Mouse (Mus musculus) kidney, embryonic 14.5 days (tissue): ENCODE data around the gene Trmt2b. TPM values are rescaled to one million over a fixed set of nuclear protein-coding genes. Genes with fewer than 3 reads are reported as not detected.

Experiments
- ATAC-seq: fragments of 200-750 bp; cut with Nextera tagmentation; 2 replicates; pipeline ENCODE4 v1.8.0; 2017; ENCODE audit warnings: moderate number of reproducible peaks, mild to moderate bottlenecking, moderate TSS enrichment, moderate library complexity; ENCODE audit not compliant: low FRiP score, low TSS enrichment
- H3K27ac ChIP-seq: fragments of 300-500 bp; sonication (generic); 2 replicates; pipeline ENCODE4 v1.5.1; 2014; ENCODE audit warnings: low read depth, mild to moderate bottlenecking, low read length, moderate library complexity, mixed read lengths
- H3K27me3 ChIP-seq: fragments of 300-500 bp; sonication (generic); 2 replicates; pipeline ENCODE4 v1.6.1; 2014; ENCODE audit warnings: mild to moderate bottlenecking, low read length; ENCODE audit not compliant: control insufficient read depth, insufficient read depth
- H3K36me3 ChIP-seq: fragments of 300-500 bp; sonication (generic); 2 replicates; pipeline ENCODE4 v1.6.1; 2014; ENCODE audit warnings: low read length, mixed read lengths; ENCODE audit not compliant: control insufficient read depth, insufficient read depth
- H3K4me1 ChIP-seq: fragments of 300-500 bp; sonication (generic); 2 replicates; pipeline ENCODE4 v1.6.1; 2014; ENCODE audit warnings: low read length, mixed read lengths; ENCODE audit not compliant: control insufficient read depth, insufficient read depth
- H3K4me2 ChIP-seq: fragments of 300-500 bp; sonication (generic); replicated peaks from 2 replicates; pipeline ENCODE4 v1.6.1; 2014; ENCODE audit warnings: low read depth, mild to moderate bottlenecking, low read length
- H3K4me3 ChIP-seq: fragments of 300-500 bp; sonication (generic); 2 replicates; pipeline ENCODE4 v1.5.1; 2014; ENCODE audit warnings: mild to moderate bottlenecking, low read length
- H3K9ac ChIP-seq: fragments of 300-500 bp; sonication (generic); 2 replicates; pipeline ENCODE4 v1.6.1; 2014; ENCODE audit warnings: low read depth, mild to moderate bottlenecking, low read length, moderate library complexity
- H3K9me3 ChIP-seq: fragments of 300-500 bp; sonication (generic); 2 replicates; pipeline ENCODE4 v1.6.1; 2016; ENCODE audit warnings: low read length; ENCODE audit not compliant: control insufficient read depth
- WGBS: fragments of 180-500 bp; shearing (Covaris S2); extraction: QIAGEN DNeasy Blood & Tissue Kit; methylation state at CpG from one replicate; pipeline ENCODE4 v1.1.7; 2014; 5-methylcytosine and 5-hydroxymethylcytosine counted together
- polyA plus RNA-seq: library from polyadenylated mRNA; unstranded; fragments of >200 nt; fragmentation: Nextera tagmentation; extraction: Ambion mirVana; gene quantifications from 2 replicates; pipeline ENCODE4 v1.2.1, GENCODE M21; 2014

Trmt2b gene
- polyA plus RNA-seq, 1 experiment from 2014 or later: 18.7 TPM

GRCm38 (mm10) chrX:134296737-134297136 lies 20.0 kb upstream of the Trmt2b start:
- peak; percentile 21; the same call in 1 of the 2 replicates for ATAC-seq
- H3K4me2 ChIP-seq: peak overlapping the region; percentile 60

GRCm38 (mm10) chrX:134296301-134296700 lies 19.5 kb upstream of the Trmt2b start:
- WGBS: 43% methylated on average over 9 of the region's 9 CpGs
- no peaks in the 10 kb centered on the region; the same call in 1 of the 2 replicates for H3K27me3 ChIP-seq

More at GRCm38 (mm10) chrX:134296737-134297136, 20.0 kb upstream of the Trmt2b start:
- Histone ChIP-seq H3K9me3 (no peaks in the 10 kb centered on the region), H3K27ac (no peak overlapping the region), H3K4me3 (peak overlapping the region; percentile 40; the same call in 1 of the 2 replicates), H3K9ac (no peak overlapping the region), H3K36me3 (no peaks in the 10 kb centered on the region), H3K27me3 (no peaks in the 10 kb centered on the region; the same call in 1 of the 2 replicates), H3K4me1 (no peaks in the 10 kb centered on the region)
- WGBS: 37% methylated on average over 7 of the region's 7 CpGs

GRCm38 (mm10) chrX:134287305-134287704 lies 10.5 kb upstream of the Trmt2b start:
- H3K36me3 ChIP-seq: no peaks in the 10 kb centered on the region
- no peaks in the 10 kb centered on the region for H3K4me1 ChIP-seq
- H3K4me3 ChIP-seq: no peak overlapping the region
- WGBS: 83% methylated on average over 2 of the region's 2 CpGs
- no peaks in the 10 kb centered on the region for H3K9me3 ChIP-seq
- no peak overlapping the region for H3K27ac ChIP-seq
- H3K9ac ChIP-seq: no peak overlapping the region
- ATAC-seq: no peak
- H3K4me2 ChIP-seq: no peak overlapping the region
- no peaks in the 10 kb centered on the region; the same call in 1 of the 2 replicates for H3K27me3 ChIP-seq

More at GRCm38 (mm10) chrX:134296301-134296700, 19.5 kb upstream of the Trmt2b start:
- H3K27ac ChIP-seq: no peak overlapping the region
- H3K36me3 ChIP-seq: no peaks in the 10 kb centered on the region
- no peak for ATAC-seq
- H3K4me2 ChIP-seq: peak overlapping the region; percentile 60
- H3K9ac ChIP-seq: 0 out of 2 replicates have a peak overlapping the region, but pooled peaks have one; percentile 45
- H3K4me1 ChIP-seq: no peaks in the 10 kb centered on the region
- H3K4me3 ChIP-seq: peak overlapping the region; percentile 40
- H3K9me3 ChIP-seq: no peaks in the 10 kb centered on the region

GRCm38 (mm10) chrX:134285791-134286190 lies 9.0 kb upstream of the Trmt2b start:
- Histone ChIP-seq H3K4me3 (no peak overlapping the region), H3K9me3 (no peaks in the 10 kb centered on the region), H3K27ac (no peak overlapping the region), H3K9ac (no peak overlapping the region), H3K4me2 (no peak overlapping the region), H3K4me1 (no peaks in the 10 kb centered on the region), H3K36me3 (no peaks in the 10 kb centered on the region), H3K27me3 (no peaks in the 10 kb centered on the region)
- no peak for ATAC-seq
- WGBS: 74% methylated on average over 4 of the region's 4 CpGs

GRCm38 (mm10) chrX:134285102-134285501 lies 8.3 kb upstream of the Trmt2b start:
- Histone ChIP-seq H3K27ac (no peak overlapping the region), H3K4me3 (no peak overlapping the region), H3K9ac (no peak overlapping the region), H3K36me3 (no peaks in the 10 kb centered on the region), H3K4me1 (no peaks in the 10 kb centered on the region), H3K9me3 (no peaks in the 10 kb centered on the region), H3K27me3 (no peaks in the 10 kb centered on the region), H3K4me2 (no peak overlapping the region)
- 93% methylated on average over 2 of the region's 2 CpGs for WGBS
- no peak for ATAC-seq

- 88% methylated on average over 3 of the region's 3 CpGs for WGBS
- no peaks in the 10 kb centered on the region for H3K27me3 ChIP-seq
- H3K4me3 ChIP-seq: no peak overlapping the region
- no peak overlapping the region for H3K27ac ChIP-seq
- H3K4me2 ChIP-seq: no peak overlapping the region
- no peak overlapping the region for H3K9ac ChIP-seq
- H3K4me1 ChIP-seq: no peaks in the 10 kb centered on the region
- H3K36me3 ChIP-seq: no peaks in the 10 kb centered on the region
- ATAC-seq: no peak
- H3K9me3 ChIP-seq: no peaks in the 10 kb centered on the region
These were observed 3.7 kb upstream of the Trmt2b start for GRCm38 (mm10) chrX:134280531-134280930.

- no peaks in the 10 kb centered on the region for H3K36me3 ChIP-seq
- H3K4me3 ChIP-seq: no peak overlapping the region; the same call in 1 of the 2 replicates
- H3K27me3 ChIP-seq: no peaks in the 10 kb centered on the region
- no peak overlapping the region for H3K27ac ChIP-seq
- WGBS: 34% methylated on average over 6 of the region's 6 CpGs
- no peaks in the 10 kb centered on the region for H3K9me3 ChIP-seq
- H3K9ac ChIP-seq: no peak overlapping the region
- H3K4me2 ChIP-seq: peak overlapping the region; percentile 36; the same call in 1 of the 2 replicates
- ATAC-seq: no peak
- no peaks in the 10 kb centered on the region for H3K4me1 ChIP-seq
These were observed 1.1 kb downstream of the Trmt2b start for GRCm38 (mm10) chrX:134275715-134276114.

GRCm38 (mm10) chrX:134262129-134262528 lies 14.7 kb downstream of the Trmt2b start:
- H3K27me3 ChIP-seq: no peaks in the 10 kb centered on the region

GRCm38 (mm10) chrX:134261191-134261590 lies 15.6 kb downstream of the Trmt2b start:
- Histone ChIP-seq H3K27me3 (no peaks in the 10 kb centered on the region), H3K4me3 (no peak overlapping the region), H3K9ac (no peak overlapping the region), H3K36me3 (no peaks in the 10 kb centered on the region; the same call in 1 of the 2 replicates), H3K9me3 (no peaks in the 10 kb centered on the region), H3K27ac (no peak overlapping the region), H3K4me2 (no peak overlapping the region), H3K4me1 (no peaks in the 10 kb centered on the region)
- 61% methylated on average over 5 of the region's 5 CpGs for WGBS
- ATAC-seq: no peak

More at GRCm38 (mm10) chrX:134262129-134262528, 14.7 kb downstream of the Trmt2b start:
- Histone ChIP-seq H3K4me2 (no peak overlapping the region), H3K36me3 (no peaks in the 10 kb centered on the region; the same call in 1 of the 2 replicates), H3K4me1 (no peaks in the 10 kb centered on the region), H3K9me3 (no peaks in the 10 kb centered on the region), H3K27ac (no peak overlapping the region), H3K9ac (no peak overlapping the region), H3K4me3 (no peak overlapping the region)
- ATAC-seq: no peak
- 77% methylated on average over 11 of the region's 11 CpGs for WGBS
